Mouse (Mus musculus) retina, postnatal 7 days (tissue): ENCODE results near the gene Ccdc125.
A peak's percentile ranks its signal among the peaks of the same experiment; 100 is the strongest.

Experiments
- DNase-seq: peaks from one replicate; pipeline ENCODE4 v3.0.0-alpha.2; 2012; ENCODE audit warnings: low read depth, low spot score

The Ccdc125 gene

GRCm38 (mm10) chr13:100669291-100670022, at the start of gene Ccdc125:
TSS of gene Ccdc125 (plus strand) at chr13:100669717.
- DNase-seq: no peak

GRCm38 (mm10) chr13:100622241-100622640, 47.3 kb upstream of the Ccdc125 start:
- DNase-seq: no peak

GRCm38 (mm10) chr13:100634106-100634691, 35.3 kb upstream of the Ccdc125 start:
- no peak for DNase-seq

GRCm38 (mm10) chr13:100642471-100643209, 26.9 kb upstream of the Ccdc125 start:
- DNase-seq: no peak

DNA sequence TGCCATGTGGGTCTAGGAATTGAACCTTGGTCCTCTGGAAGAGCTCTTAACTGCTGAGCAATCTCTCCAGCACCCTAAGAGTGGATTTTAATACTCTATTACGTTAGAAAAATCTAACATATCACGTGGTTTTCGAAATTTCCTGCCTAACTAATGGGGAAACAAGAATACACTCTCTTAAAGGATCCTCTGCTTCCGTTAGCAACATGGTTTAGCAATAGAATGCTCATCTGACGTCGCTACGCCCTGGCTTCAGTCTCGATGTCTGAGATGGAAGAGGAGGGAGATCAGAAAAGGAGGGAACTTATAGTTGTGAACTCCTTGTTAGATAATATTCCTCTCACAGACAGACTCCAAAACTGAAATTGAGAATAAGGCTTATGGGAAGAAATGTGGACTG, 21.3 kb upstream of the Ccdc125 start:
- DNase-seq: no peak

DNA sequence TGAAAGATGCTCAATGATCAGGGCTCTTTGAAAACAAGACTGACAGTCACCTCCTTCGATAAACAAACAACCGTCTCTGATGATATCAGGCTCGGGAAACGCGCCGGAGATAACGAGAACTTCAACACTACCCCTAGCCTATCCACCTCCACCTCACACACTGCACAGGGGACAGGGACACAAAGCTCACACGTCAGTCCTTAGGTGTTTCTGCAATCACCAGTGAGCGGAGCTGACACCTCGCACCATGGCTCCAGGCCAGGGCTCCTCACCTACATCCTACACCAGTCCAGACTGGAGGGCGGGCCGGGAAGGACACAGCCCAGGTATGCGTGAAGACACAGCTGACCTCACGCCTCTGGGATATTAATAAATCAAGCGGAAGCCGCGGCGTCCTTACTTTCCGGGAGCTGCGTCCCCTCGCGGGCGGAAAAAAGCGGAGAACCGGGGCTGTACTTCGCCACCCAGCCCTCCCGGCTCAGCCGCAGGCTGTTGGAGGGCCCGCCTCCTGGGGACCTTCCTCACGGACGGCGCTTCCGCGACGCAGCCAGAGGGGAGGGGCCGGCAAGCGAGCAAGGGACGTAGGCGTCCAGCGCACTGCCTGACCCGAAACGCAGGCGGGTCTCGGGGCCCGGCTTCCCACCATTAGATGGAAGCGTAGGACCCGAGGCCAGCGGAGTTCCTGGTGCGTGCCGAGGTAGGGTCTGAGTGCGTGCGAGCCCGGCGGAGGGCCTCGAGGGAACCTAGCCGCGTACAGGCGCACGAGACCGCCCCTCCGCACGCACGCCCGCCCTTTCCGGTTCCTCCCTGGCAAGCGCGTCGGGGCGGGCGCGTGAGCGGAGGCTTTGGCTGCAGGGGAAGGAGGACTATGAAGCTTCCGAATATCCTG, 18.7 kb upstream of the Ccdc125 start, which contains the start of the genes Ak6 and Rad17:
Gene Ak6, plus strand, starts transcription at position 430 of the 889 bp plus-strand sequence.
Gene Rad17, minus strand, starts transcription at position 502 of the 889 bp plus-strand sequence.
- DNase-seq: peak; percentile 91

GRCm38 (mm10) chr13:100651439-100652186, 17.9 kb upstream of the Ccdc125 start, which contains the start of gene Taf9:
TSS of gene Taf9 (plus strand) at chr13:100651579.
- no peak for DNase-seq

DNA sequence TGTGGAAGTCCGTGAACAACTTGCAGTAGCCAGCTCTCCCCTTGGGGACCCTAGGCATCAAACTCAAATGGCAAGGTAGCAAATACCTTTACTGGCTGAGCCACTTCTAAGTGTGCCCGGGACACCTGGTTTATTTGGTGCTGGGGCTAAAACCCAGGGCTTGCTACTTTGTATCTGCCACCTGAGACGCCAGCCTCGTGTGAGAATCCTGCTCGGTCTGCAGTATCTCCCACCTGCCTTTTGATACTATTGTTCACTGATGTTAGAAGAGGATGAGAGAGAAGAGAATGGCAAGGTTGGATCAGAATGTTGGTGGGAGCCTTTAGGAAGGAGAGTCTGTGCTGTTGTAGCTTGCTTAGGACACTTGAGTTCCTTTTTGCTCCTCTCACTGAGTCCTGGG, 11.4 kb upstream of the Ccdc125 start:
- no peak for DNase-seq

DNA sequence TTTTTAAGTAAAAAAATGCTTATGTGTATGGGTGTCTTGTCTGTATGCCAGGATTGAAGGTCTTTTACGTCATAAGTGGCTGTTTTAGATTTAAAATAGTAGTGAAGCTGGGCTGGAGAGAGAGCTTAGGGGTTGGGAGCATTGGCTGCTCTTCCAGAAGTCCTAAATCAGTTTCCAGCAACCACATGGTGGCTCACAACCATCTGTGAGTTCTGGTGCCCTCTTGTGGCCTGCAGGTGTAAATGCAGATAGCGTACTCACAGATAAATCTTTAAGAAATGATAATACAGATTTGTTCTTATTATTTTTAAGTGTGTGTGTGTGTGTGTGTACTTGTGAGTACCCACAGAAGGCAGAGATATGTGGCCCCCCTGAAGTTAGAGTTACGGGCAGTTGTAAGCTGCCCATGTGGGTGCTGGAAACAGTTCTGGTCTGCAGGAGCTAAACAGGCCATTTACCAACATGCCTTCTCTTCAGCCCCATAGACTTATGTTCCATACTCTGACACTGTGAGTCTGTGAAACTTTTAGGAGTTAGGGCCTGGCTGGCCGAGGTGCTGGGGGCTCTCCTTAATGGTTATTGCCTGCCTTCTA, 9.6 kb upstream of the Ccdc125 start:
- peak; percentile 59 for DNase-seq

DNA sequence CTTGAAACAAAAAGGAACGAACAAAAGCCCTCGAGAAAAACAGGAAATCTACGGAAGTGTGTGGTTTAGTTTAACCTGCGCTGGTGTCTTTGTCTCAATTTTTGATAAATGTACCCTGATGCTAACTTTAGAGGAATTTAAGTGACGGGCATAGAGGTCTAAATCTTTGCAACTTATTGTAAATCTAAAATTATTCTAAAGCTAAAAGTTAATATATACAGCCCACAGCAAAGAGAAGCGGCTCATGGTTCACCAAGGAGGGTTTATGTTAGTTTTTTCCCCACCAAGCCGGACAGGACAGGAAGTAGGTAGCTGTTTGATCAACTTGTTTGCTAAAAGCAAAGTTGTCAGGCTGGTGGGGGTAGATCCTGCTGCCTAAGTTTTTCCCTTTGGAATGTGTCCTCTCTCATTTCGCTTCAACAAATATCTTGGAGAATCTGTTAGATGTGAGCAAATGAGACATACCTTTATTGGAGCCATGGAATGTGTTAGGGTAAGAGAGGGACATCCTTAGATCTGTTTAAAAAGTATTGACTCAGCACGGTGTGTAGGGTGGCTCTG, 744 bp downstream of the Ccdc125 start:
- DNase-seq: no peak

DNA sequence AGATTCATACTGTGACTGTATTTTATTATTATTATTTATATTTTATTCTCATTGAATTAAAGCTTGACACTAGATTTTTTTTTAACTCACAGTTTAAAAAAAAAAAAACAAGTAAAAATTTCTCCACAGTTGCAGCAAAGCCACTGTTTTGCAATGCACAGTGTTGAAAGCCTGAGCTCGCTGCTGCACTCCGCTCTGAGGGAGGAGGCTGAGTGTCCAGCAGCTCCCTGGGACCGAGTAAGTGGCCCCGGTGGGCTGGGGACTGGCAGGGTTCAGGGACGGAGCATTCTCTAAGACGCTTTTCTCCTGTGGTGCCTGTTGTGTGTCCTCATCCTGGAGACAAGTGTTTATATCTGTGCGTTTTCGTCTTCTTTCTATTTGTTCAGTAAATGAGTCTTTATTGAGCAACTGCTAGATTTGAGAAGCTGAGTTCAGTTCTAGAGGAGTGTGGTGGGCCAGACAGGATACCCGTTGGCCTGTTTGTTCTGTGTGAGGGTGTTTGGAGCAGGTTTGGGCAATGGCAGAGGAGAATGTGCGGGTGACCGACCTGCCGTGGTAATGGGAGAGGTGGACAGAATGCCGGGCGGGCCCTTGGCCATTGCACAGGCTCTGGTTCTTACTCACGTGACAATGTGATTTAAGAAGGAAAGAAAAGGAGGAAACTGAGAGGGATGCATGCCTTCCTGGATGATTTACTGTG, 6.6 kb downstream of the Ccdc125 start:
- DNase-seq: no peak

- DNase-seq: no peak
Measured at GRCm38 (mm10) chr13:100681615-100682014, 12.1 kb downstream of the Ccdc125 start.

GRCm38 (mm10) chr13:100682837-100683236, 13.3 kb downstream of the Ccdc125 start:
- DNase-seq: no peak

GRCm38 (mm10) chr13:100684355-100684754, 14.8 kb downstream of the Ccdc125 start:
- no peak for DNase-seq

DNA sequence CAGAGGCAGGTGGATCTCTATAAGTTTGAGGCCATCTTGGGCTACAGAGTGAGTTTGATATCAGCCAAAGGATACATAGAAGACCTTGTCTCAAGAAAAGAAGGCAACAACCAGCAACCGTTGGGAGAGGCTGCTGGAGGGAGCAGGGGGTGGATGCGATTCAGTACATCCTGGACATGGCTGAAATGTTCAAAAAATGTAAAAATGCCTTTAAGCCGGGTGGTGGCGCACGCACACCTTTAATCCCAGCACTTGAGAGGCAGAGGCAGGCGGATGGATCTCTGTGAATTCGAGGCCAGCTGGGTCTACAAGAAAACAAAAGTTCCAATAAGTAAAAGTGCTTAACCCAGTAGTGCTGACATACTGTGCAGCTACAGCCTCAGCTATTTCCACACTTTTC, 18.0 kb downstream of the Ccdc125 start:
- no peak for DNase-seq

DNA sequence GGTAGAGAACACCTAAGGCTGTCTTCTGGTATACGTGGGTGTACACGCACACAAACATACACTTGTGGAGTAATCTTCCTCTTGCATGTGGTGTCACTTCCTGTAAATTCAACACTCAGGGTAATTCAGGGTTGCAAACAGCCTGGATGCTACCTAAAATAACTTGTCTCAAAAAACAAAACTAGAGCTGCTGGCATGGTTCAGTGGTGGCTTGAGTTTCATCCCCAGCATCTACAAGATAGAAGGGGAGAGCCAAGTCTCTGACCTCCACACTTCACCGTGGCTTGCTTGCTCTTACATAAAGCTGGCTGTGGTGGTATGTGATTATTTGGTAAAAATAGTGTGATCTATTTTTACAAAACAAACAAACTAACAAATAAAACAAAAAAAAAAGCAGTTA, 28.0 kb downstream of the Ccdc125 start:
- no peak for DNase-seq

DNA sequence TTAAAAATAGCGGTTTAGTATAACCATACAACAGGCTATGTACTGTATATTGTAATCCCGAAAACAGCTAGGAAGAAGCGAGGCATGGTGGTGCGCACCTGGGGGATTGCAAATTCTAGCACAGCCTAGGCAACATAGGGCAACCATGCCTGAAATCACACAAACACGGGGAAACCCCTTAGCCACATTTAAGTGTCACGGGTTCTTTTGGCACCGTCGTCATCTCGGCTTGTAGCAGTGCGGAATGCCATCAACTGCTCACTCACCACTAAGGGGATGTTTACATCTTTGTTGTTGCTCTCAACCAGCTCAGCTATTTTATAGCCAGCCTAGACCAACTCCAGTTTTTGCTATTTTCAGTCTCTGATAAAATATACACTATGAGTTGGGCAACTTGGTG, 29.3 kb downstream of the Ccdc125 start:
- DNase-seq: no peak

DNA sequence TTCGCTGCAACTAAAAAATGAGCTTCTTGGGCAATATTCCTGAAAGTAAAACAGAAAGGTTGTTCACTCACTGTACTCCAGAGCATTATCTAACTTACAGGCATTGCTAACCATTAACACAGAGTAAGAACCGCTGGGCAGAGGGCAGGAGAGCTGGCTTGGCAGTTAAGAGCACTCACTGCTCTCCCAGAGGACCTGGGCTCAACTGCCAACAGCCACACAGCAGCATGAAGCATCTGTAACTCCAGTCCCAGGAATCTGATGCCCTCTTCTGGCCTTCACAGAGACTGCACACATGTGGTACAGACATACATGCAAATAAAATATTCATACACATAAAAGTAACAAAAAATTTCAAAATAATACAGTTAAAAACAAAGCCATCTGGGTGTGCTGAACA, 34.0 kb downstream of the Ccdc125 start:
- DNase-seq: no peak

GRCm38 (mm10) chr13:100706206-100706605, 36.7 kb downstream of the Ccdc125 start:
- DNase-seq: no peak
